Mouse (Mus musculus) forebrain, postnatal 0 days (tissue): ENCODE results near the gene Mipol1. TPM values are rescaled to one million over a fixed set of nuclear protein-coding genes. Genes with fewer than 3 reads are reported as not detected.
"Not testable (repeated sequence)": the region's sequence is repeated elsewhere in the genome, so short reads cannot be mapped to it uniquely, and the experiment has no call there.

Experiments used
- ATAC-seq: fragments of 200-750 bp; cut with Nextera tagmentation; 2 replicates; pipeline ENCODE4 v1.8.0; 2017; ENCODE audit warnings: mild to moderate bottlenecking, moderate library complexity
- DNase-seq: peaks from one replicate; pipeline ENCODE4 v3.0.0-alpha.2; 2015
- H3K27ac ChIP-seq: fragments of 300-500 bp; sonication (generic); 2 replicates; pipeline ENCODE4 v1.5.1; 2014; ENCODE audit warnings: low read depth, mild to moderate bottlenecking, antibody characterized with exemption, low read length, moderate library complexity, mixed read lengths
- H3K27me3 ChIP-seq: fragments of 300-500 bp; sonication (generic); 2 replicates; pipeline ENCODE4 v1.6.1; 2014; ENCODE audit warnings: mild to moderate bottlenecking, low read length, mixed read lengths; ENCODE audit not compliant: insufficient read depth
- H3K36me3 ChIP-seq: fragments of 300-500 bp; sonication (generic); 2 replicates; pipeline ENCODE4 v1.6.1; 2014; ENCODE audit warnings: mild to moderate bottlenecking, moderate library complexity; ENCODE audit not compliant: insufficient read depth
- H3K4me1 ChIP-seq: fragments of 300-500 bp; sonication (generic); 2 replicates; pipeline ENCODE4 v1.6.1; 2014; ENCODE audit warnings: antibody characterized with exemption; ENCODE audit not compliant: insufficient read depth
- H3K4me2 ChIP-seq: fragments of 300-500 bp; sonication (generic); 2 replicates; pipeline ENCODE4 v1.6.1; 2014; ENCODE audit warnings: low read depth, mild to moderate bottlenecking, moderate library complexity
- H3K4me3 ChIP-seq: fragments of 300-500 bp; sonication (generic); 2 replicates; pipeline ENCODE4 v1.5.1; 2014; ENCODE audit warnings: low read depth, low read length, mixed read lengths
- H3K9ac ChIP-seq: fragments of 300-500 bp; sonication (generic); 2 replicates; pipeline ENCODE4 v1.6.1; 2014; ENCODE audit warnings: mild to moderate bottlenecking
- H3K9me3 ChIP-seq: fragments of 300-500 bp; sonication (generic); 2 replicates; pipeline ENCODE4 v1.6.1; 2016; ENCODE audit warnings: low read length
- CTCF ChIP-seq: sonication (generic); IDR thresholded peaks from 2 replicates; pipeline ENCODE4 v1.5.1; 2016; ENCODE audit warnings: antibody characterized with exemption, control low read depth, low read depth
- WGBS: fragments of 180-500 bp; shearing (Covaris S2); extraction: QIAGEN DNeasy Blood & Tissue Kit; methylation state at CpG from one replicate; pipeline ENCODE4 v1.1.7; 2014; 5-methylcytosine and 5-hydroxymethylcytosine counted together
- polyA plus RNA-seq: library from polyadenylated mRNA; unstranded; fragments of >200 nt; fragmentation: Nextera tagmentation; extraction: Ambion mirVana; gene quantifications from 2 replicates; pipeline ENCODE4 v1.2.1, GENCODE M21; 2015
- total RNA-seq: library from RNA; depleted of rRNA; stranded (reverse); fragments of >200 nt; gene quantifications from 2 replicates; pipeline ENCODE4 v1.2.3, GENCODE M21; 2014

Gene Mipol1
- total and polyA plus RNA-seq, 2 experiments from 2014 or later: 4.5 to 7.1 TPM

GRCm38 (mm10) chr12:57211353-57212311 is 18.6 kb upstream of the Mipol1 start:
- Histone ChIP-seq H3K27me3 (no peaks in the 10 kb centered on the region; the same call in 1 of the 2 replicates), H3K9me3 (no peaks in the 10 kb centered on the region), H3K27ac (no peak overlapping the region), H3K4me1 (peaks cover 4% of the 10 kb centered on the region; the same call in 1 of the 2 replicates), H3K4me2 (peak overlapping the region; percentile 57), H3K36me3 (no peaks in the 10 kb centered on the region), H3K9ac (peak overlapping the region; percentile 36), H3K4me3 (peak overlapping the region; percentile 32)
- WGBS: 7% methylated on average over 30 of the region's 30 CpGs
- TF ChIP-seq CTCF: no peak
- DNase-seq (peak; percentile 35), ATAC-seq (peak; percentile 80)

DNA sequence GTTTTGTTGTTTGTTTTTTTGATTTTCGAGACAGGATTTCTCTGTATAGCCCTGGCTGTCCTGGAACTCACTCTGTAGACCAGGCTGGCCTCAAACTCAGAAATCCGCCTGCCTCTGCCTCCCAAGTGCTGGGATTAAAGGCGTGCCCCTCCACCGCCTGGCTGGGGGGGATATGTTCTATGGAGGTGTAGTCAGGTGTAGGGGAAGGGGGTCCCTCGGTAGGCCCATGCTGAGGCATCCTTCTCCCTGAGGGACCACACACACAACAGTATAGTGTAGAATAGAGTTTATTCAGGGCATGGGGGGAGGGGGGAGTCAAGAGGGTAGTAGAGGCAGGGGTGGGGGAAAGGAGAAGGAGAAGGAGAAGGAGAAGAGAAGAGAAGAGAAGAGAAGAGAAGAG is 17.8 kb upstream of the Mipol1 start:
- not testable (repeated sequence) for ATAC-seq, H3K27me3 ChIP-seq, DNase-seq, H3K4me2 ChIP-seq, H3K4me1 ChIP-seq, H3K27ac ChIP-seq, H3K4me3 ChIP-seq, H3K9me3 ChIP-seq, H3K9ac ChIP-seq, H3K36me3 ChIP-seq
- 80% methylated on average over 5 of the region's 5 CpGs for WGBS

GRCm38 (mm10) chr12:57226411-57226810 is 3.8 kb upstream of the Mipol1 start:
- WGBS: 87% methylated on average over 9 of the region's 9 CpGs
- Histone ChIP-seq H3K36me3 (no peaks in the 10 kb centered on the region), H3K4me2 (no peak overlapping the region), H3K4me1 (0 out of 2 replicates have a peak, but pooled peaks cover 3% of the 10 kb centered on the region), H3K27ac (no peak overlapping the region), H3K27me3 (no peaks in the 10 kb centered on the region), H3K9me3 (no peaks in the 10 kb centered on the region), H3K4me3 (no peak overlapping the region), H3K9ac (no peak overlapping the region)
- DNase-seq (no peak), ATAC-seq (no peak)
- no peak for TF ChIP-seq CTCF

GRCm38 (mm10) chr12:57227776-57228175 is 2.5 kb upstream of the Mipol1 start:
- no peak for TF ChIP-seq CTCF
- Histone ChIP-seq H3K9ac (no peak overlapping the region), H3K4me3 (no peak overlapping the region), H3K27ac (no peak overlapping the region), H3K36me3 (no peaks in the 10 kb centered on the region), H3K27me3 (no peaks in the 10 kb centered on the region), H3K4me2 (no peak overlapping the region), H3K9me3 (no peaks in the 10 kb centered on the region), H3K4me1 (0 out of 2 replicates have a peak, but pooled peaks cover 3% of the 10 kb centered on the region)
- DNase-seq (no peak), ATAC-seq (no peak)
- WGBS: 96% methylated on average over 8 of the region's 8 CpGs

- no peaks in the 10 kb centered on the region for H3K36me3 ChIP-seq
- peak overlapping the region; percentile 67 for H3K4me3 ChIP-seq
- DNase-seq (no peak), ATAC-seq (no peak)
- 0 out of 2 replicates have a peak, but pooled peaks cover 3% of the 10 kb centered on the region for H3K4me1 ChIP-seq
- H3K4me2 ChIP-seq: peak overlapping the region; percentile 71
- no peaks in the 10 kb centered on the region for H3K27me3 ChIP-seq
- 36% methylated on average over 4 of the region's 4 CpGs for WGBS
- H3K9me3 ChIP-seq: no peaks in the 10 kb centered on the region
- peak overlapping the region; percentile 71 for H3K9ac ChIP-seq
- no peak for TF ChIP-seq CTCF
- H3K27ac ChIP-seq: peak overlapping the region; percentile 78
Measured at GRCm38 (mm10) chr12:57229703-57230102, 524 bp upstream of the Mipol1 start.

DNA sequence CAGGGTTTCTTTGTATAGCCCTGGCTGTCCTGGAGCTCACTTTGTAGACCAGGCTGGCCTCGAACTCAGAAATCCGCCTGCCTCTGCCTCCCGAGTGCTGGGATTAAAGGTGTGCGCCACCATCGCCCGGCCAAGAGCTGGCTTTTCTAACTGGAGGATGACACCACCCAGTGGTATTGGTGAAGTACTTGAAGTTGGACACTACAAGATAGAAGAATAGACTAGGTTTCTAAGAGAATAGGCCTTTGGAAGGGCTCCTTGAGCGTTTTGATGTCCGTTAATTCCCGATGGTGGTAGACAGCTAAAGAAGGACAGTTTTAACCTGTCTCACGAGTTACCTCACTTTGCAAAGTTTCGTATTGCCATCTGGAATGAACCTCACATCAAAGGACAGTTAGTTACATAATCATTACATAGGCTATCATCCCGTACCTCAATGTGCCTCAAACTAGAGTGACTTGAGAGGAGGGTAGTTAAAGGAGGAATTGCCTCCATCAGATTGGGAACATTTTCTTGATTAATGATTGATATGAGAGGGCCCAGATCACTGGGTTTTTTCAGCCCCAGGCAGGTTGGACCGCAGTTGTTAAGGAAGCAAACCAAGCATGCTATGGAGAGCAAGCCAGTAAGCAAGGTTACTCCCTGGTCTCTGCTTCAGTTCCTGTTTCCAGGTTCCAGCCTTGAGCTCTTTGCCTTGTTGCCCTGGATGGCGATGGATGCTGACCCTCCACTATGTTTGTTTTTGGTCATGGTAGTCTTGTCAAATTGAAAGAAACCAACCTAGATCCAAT is 1.1 kb downstream of the Mipol1 start:
- ATAC-seq (no peak), DNase-seq (peak; percentile 10)
- Histone ChIP-seq H3K9ac (peak overlapping the region; percentile 71; the same call in 1 of the 2 replicates), H3K9me3 (no peaks in the 10 kb centered on the region), H3K4me1 (0 out of 2 replicates have a peak, but pooled peaks cover 3% of the 10 kb centered on the region), H3K27me3 (no peaks in the 10 kb centered on the region), H3K36me3 (no peaks in the 10 kb centered on the region), H3K4me2 (peak overlapping the region; percentile 71), H3K27ac (no peak overlapping the region), H3K4me3 (peak overlapping the region; percentile 67)
- peak; percentile 31; the same call in 1 of the 2 replicates for TF ChIP-seq CTCF
- 74% methylated on average over 14 of the region's 14 CpGs for WGBS
